Mouse (Mus musculus): ENCODE data around the gene Asap2.
A peak's percentile ranks its signal among the peaks of the same experiment; 100 is the strongest.
"Not testable (repeated sequence)": the region's sequence is repeated elsewhere in the genome, so short reads cannot be mapped to it uniquely, and the experiment has no call there.

Asap2 gene

DNA sequence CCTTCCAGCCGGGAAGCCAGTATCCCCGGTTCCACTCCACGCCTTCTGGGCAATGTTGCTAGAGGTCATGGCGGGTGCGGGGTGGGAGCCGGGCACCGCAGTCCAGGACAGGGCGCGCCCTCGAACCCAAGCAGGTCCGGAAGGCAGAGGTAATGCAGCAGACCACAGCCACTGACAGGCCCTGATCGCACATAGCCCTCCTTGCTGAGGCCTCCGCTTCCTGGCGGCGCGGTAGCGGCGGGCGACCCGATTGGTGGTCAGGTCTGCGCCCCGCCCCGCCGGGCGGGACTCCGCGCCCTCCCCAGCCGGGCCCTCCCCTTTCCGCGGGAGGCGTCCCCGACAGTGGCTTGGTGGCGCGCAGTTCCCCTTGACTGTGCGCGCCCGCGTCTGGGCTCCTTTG lies at the start of gene Asap2:
Asap2 (plus strand) TSS at position 328 of the 400 bp plus-strand sequence.
- DNase-seq (ENCODE audit: low spot score) = peak; percentile 58

DNA sequence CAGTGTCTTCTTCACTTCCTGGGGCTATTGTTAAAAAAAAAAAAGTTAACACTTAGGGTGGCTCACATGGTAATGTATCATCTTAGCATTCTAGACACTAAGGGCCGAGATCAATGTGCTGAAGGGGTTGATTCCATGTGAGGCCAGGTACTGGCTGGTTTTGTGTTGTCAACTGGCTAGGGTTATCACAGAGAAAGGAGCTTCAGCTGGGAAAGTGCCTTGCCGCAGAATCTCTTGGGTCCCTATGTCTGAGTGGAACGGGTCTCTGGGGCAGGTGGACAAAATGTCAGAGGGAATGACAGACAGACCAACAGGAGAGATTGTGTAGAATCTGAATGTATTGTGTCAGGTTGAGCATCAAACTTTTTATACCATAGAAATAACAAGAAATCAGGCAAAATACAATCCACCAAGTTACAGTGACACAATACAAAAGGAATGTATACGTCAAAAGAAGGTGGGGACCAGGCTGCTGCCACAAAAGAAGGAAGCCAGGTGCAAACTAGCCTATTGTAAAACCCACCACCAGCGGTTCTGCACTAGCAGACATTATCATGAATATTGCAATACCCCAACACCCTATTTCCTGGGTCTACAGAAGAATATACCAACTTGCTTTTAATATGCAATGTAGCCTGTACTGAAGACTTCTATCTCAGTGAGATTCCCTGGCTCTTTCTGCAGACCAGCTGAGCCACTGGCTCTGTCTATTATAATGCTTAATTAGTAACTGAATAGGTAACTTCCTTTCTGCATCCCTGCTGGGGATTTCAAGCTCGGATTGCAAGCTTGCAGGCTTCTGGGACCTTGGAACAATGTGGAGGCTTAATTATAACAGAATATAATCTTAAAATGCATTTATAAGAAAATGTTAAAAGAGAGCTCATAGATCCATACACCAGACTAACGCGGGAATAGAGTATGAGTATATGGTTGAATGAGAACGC lies 42.9 kb upstream of the Asap2 start:
- DNase-seq (ENCODE audit: low spot score) = not testable (repeated sequence)

DNA sequence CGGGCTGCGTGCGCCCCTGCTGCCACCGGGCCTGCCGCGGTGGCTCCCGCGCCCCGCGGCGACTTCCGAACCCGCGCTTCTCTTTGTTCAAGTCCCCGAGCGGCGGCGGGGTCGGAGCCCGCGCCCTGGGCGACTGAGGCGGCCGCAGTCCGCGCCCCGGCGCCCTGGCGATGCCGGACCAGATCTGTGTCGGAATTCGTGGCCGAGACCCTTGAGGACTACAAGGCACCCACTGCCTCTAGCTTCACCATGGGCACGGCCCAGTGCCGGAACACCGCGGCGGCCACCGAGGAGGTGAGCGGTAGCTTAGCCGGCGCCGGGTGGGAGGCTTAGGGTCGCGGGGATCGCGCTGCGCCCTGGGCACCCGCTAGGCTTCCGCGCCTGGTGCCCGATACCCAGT lies 320 bp downstream of the Asap2 start:
- peak; percentile 8 for DNase-seq (ENCODE audit: low spot score)

DNA sequence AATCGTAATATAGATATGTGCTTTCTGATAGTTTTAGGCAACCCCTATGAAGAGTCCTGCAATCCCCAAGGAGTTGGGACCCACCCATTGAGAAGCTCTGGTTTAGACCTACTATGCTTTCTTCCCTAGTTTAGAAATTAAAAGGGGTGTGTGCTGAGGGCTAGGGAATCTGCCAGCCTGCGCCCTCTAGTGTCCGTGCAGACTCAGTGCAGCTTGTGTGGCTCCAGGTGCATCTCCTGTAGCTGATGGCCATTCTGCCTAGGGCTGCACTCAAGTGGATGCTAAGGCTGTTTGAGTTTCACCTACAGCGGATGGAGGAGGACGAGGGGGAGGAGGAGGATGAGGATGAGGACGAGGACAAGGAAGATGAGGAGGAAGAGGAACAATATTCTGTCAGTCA lies 40.6 kb downstream of the Asap2 start:
- DNase-seq (ENCODE audit: low spot score) = not testable (repeated sequence)

DNA sequence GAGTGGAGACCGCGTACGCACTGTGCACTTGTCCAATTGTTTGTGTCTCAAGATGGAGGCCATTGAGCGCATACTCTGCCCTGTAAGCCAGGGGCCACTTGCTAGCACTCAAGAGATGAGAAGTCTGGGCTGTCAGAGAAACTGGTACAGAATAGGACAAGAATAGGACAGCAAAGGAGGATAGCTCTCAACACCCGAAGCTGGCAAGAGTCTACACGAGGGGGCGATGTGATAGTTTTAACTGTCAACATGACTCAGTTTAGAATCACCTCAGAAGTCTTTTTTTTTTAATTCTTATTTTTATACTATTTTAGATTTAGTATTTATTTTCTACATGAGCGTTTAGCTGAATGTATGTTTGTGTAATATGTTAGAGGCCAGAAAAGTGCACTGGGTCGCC lies 56.5 kb downstream of the Asap2 start:
- DNase-seq (ENCODE audit: low spot score) = not testable (repeated sequence)

DNA sequence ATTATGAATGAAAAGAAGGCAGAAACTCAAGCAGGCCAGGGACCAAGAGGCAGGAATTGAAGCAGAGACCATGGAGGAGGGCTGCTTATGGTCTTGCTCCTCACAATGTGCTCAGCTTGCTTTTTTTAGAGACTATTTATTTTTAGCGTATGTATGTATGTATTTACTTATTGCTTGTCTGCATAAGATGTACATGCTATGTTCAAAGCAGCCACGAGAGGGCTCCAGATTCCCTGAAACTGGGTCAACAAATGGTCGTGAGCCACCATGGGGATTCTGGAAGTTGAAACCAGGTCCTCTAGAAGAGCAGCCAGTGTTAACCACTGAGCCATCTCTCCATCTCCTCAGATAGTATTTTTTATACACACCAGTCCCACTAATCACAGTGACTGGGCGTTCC lies 85.5 kb downstream of the Asap2 start:
- DNase-seq (ENCODE audit: low spot score) = peak; percentile 54

DNA sequence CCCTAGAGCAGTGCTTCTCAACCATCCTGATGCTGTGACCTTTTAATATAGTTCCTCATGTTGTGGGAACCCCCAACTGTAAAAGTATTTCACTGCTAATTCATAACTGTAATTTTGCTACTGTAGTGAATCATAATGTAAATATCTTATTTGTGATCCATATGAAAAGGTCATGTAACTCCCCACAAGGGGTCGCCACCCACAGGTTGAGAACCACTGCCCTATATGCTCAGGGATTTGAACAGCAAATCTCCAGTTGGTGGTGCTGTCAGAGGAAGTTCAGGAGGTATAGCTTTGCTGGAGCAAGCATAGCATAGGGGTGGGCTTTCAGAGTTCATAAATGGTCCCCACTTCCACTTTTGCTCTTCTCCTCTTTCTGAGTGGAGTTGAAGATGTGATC lies 99.9 kb downstream of the Asap2 start:
- DNase-seq (ENCODE audit: low spot score) = not testable (repeated sequence)

DNA sequence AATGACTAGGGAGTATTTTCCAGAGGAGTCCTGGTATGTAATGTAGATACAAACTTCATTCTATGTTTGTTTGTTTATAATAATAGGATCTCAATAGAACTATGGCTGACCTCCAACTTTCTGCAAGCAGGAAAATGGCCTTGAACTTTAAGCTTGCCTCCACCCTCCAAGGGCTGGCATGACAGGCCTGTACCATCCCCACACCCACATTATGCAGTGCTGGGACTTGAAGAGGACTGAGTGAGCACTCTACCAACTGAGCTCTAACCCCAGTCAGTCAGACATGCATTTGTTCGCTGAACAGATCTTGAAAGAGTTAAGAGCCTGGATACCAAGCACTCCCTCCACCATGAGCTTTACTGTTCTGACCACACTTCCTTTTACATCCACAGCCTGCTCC lies 102.2 kb downstream of the Asap2 start:
- not testable (repeated sequence) for DNase-seq (ENCODE audit: low spot score)

DNA sequence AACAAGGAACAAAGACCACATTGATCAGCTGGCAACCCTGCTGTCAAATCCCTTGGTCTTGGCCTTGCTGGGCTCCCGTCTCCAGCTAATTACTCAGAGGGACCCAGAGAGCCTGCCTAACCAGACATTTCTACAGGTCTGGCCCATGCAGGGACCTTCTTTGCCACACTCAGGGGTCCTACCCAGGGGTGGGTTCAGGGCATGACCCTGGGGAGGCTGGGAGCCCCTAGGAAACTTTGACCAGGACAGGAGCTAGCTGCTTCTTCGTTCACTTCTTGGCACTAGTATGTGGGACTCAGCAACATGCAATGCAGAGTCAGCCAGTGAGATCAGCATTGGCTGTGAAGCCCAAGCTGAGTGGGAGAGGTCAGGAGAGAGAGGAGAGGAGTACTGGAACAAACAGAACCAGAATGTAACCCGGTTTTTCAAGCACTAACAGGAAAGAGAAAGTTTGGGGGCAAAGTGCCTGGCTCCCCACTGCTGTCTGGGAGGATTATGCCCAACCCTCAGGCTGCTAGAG lies 107.6 kb downstream of the Asap2 start:
- DNase-seq (ENCODE audit: low spot score) = not testable (repeated sequence)

DNA sequence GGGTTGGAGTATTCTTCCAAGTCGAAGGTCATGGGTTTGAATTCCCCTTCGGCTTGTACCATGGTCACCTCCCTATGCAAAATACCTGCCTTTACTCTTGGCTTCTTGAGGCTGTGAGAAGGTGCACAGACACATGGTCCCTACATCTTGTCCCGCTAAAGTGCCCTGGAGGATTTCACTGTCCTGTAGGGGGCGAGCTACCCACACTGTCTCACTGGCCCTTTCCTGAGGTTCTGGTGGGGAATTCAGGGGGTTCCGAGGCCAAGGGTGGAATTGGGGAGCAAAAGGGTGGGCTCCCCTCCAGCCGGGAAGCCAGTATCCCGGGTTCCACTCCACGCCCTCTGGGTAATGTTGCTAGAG lies 120.8 kb downstream of the Asap2 start:
- not testable (repeated sequence) for DNase-seq (ENCODE audit: low spot score)

DNA sequence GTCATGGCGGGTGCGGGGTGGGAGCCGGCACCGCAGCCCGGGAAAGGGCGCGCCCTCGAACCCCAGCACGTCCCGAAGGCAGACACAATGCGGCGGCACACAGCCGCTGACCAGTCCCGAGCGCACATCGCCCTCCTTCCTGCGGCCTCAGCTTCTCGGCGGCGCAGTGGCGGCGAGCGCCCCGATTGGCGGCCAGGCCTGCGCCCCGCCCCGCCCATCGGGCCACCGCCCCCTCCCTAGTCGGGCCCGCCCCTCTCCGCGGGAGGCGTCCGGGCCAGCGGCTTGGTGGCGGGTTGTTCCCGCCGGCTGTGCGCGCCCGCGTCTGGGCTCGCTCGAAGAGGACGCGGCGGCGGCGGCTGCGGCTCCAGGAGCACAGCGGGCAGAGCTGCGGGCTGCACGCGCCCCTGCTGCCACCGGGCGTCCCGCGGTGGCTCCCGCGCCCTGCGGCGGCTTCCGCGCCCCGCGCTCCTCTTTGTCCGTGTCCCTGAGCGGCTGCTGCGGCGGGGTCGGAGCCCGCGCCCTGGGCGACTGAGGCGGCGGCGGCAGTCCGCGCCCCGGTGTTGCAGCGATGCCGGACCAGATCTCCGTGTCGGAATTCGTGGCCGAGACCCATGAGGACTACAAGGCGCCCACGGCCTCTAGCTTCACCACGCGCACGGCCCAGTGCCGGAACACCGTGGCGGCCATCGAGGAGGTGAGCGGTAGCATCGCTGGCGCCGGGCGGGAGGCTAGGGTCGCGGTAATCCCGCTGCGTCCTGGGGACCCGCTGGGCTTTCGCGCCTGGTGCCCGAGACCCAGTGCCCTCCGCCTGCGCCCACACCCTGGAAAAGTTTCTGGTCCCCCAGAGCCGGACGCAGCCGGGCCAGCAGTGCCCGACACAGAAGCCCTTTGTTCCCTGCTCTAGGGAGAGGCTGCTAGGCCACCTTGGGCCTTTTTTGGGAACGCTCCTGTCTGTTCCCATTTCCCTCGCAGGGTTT lies 121.5 kb downstream of the Asap2 start:
- peak; percentile 88 for DNase-seq (ENCODE audit: low spot score)

DNA sequence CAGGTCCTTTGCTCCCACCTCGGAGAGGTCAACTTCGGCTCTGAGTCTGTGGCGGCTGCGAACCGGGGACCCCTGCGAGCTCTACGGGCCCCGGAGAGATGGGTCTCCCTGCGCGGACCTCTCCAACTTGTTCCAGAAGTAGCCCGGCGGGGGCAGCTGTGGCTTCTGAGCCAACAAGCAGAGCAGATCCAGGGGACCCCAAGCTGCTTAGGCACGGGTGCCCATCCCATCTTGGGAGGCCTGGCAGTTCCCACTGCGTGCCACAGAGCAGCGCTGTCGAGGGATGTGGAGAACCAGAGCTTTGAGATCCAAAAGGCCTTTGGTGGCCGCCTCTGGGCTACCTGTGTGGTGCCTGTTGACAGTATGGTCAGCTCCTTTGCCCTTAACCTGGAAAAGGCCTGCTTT lies 122.2 kb downstream of the Asap2 start:
- peak; percentile 66 for DNase-seq (ENCODE audit: low spot score)

DNA sequence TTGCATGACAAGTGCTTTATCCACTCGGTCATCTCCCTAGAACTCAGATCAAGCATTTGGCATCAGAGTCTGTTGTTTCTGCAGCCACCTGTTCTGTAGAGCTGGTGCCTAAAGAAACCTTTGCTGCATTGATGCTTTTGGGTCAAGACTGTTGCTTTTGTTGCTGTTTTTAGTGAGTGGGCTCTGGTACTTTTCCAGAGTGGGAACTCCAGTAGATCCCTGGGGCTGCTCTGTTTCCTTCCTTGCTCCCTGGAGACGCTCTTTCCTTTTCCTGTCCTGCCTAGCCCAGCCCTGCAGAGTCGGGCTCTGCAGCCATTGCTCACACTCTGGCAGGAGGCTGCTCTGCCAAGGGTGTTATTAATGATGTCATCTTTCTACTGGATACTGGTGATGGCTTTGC lies 129.2 kb downstream of the Asap2 start:
- DNase-seq (ENCODE audit: low spot score) = no peak

DNA sequence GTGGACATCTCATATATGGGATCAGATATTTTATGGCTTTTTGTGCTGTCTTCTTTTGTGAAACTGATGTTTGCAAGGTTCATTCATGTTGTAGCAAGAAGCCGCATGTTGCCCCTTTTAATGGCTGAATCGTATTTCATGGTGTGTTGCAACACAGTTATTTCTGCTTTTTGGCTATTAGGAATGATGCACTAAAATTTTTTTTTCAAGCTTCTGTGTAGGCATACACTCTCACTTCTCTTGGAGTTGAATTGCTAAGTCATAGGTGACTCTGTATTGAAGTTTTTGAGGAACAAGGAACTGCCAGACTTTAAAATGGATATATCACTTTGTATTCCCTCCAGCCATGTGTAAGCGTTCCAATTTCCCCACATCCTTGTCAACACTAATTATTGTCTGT lies 132.6 kb downstream of the Asap2 start:
- DNase-seq (ENCODE audit: low spot score) = no peak

DNA sequence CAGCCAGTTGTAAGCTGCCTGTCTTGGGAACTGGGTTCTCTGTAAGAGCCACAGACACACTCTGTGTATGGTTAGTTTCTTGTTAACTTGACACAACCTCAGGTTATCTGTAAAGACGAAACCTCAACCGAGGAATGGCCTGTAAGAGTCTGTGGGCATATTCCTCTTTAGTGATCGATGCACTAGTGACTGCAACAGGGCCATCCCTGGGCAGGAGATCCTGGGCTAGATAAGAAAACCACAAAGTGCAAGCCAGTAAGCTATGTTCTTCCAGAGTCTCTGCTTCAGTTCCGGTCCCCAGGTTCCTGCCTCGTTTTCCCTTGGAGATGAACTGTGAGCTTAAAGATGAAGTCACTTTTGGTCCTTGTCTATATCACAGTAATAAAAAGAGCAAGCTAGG lies 133.4 kb downstream of the Asap2 start:
- no peak for DNase-seq (ENCODE audit: low spot score)

DNA sequence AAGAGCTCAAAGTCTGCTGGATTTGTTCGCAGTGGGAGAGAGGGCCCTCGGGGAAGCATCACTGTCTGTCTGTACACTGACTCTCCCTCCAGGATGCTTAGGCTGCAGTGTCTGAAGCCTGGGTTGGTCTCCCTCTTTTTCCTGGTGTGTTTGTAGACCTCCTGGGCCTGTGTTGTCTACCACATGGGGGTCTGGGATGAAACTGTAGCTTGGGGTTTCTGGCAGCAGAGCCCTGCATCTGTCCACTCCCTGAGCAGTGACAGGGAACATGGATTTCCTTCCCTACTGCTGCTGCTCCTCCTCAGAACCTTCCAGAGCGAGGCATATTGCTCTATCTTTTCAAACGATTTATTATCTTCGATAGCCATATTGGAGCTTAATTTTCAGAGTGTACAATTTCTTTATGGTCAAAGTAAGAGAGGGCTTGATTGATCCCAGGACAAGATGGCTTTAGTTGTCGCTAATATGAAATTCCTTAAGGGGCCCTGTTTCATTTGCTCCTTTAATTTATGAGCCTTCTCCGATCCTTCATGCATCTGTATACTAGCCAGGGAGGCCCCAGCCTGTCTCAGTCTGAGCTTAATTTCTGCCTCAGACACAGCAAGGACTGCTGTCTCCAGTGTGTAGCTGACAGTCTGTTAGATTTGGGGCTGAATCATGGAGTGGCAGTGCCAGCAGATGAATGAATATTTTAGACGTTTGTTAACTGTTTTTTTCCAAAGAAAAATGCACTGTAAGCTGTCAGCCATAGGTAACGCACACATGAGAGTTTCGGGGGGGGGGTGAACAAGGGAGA lies 135.6 kb downstream of the Asap2 start:
- no peak for DNase-seq (ENCODE audit: low spot score)

DNA sequence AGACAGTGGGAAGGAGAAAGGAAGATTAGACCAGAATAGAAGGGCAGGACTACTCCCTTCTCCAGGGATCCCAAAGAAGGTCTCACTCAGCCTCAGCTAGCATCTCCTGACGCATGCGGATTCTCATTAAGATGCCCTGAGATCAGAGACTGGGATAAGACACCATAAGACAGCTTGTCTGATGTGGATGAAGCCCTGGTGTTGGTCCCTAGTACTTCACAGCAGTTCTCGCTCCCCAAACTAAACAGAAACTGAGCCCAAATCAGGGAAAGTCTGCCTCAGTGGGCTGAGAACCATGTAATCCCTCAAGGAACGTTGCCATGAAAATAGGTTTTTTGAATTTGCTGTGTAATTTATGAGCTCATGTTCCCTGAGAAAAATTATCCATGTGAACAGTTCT lies 136.3 kb downstream of the Asap2 start:
- no peak for DNase-seq (ENCODE audit: low spot score)

DNA sequence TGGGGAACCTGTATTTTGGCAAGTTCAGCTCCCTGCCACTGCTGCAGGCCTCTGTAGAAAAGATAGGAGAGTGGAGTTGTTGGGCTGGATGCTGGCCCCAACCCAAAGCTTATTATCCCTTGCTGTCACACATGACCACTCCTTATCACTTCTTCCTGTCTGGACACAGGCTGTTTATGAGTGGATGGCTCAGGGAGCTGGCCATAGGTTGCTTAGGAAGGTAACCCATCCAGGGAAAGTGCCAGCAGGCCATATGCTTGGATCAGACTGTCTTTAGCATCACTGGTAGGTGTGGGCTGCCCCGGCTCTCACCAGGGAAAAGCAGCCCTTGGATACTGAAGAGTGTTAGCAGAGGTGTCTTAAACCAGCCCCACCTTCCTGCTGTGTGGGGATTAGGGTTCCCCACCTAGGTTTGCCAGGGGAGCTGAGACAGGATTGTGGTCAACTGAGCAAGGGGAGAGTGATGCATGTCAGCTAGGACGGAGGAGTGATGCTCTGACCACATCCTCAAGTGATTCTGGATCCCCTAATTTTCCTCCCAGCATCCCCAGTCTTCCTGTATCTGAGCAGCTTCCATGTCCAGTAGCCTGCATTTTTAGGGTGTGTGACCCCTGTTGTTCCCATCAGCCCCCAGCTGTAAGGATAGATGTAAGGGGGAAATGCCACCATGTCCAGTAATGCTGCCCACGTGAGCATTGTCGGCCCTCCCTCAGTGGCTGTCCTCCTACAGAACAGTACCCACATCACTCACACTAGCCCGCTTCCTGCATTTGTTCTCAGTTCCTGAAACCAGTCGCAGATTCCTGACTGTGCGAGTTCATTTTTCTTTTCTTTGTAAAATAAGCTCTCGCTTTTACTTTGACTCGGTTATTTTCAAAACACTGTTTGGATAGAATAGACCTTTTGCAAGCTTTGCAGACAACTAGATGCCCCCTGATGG lies 138.9 kb downstream of the Asap2 start:
- no peak for DNase-seq (ENCODE audit: low spot score)

DNA sequence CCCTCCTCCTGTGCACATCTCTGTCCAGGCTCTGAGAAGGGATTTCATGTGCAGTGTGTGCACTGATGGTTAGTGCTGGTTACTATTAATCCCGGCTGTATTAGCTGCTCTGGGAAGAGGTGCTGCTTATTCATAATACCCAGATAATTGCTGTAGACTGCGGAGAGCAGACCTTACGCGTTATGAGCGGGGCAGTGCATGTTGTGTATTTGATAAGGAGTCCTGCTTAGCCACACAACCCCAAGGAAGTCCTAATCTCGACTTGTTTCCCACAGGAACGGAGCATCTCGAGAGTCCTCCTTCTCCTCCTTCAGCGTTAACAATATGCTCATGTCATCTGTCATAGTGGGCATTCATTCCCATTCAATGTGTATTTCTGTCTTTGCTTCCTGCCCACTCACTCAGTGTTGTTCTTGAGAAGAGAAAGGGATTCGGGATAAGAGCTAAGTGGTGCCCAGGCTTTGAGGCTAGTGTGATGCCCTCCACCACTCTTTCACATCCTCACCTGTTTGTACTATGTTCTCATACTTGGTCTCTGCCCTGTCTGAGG lies 140.1 kb downstream of the Asap2 start:
- no peak for DNase-seq (ENCODE audit: low spot score)

DNA sequence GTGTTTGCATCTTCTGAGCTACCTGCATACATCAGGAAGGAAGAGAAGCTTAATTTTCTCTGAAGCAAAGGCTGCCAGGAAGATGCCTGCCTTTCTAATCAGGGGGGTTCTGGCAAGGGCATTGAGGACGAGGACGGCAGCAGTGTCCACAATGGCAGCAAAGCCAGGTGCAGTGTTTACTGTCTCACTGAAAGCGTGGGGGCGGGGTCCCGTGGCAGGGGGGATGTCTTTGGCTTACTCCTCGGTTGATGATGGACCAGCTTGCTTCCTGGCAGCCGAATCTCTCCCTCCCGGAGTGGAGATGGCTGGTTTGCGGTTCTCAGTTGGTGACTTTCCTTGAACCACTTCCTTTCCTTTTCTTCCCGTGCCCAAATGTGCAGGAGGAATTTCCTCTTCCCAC lies 142.3 kb downstream of the Asap2 start:
- no peak for DNase-seq (ENCODE audit: low spot score)

Data from ovary, postnatal 36 days (tissue).